8 mouse cellular contexts compared by ENCODE assay signal in genomic region chr11:102394421-102395124, GRCm38 (mm10). TPM values are rescaled to one million over a fixed set of nuclear protein-coding genes. Genes with fewer than 3 reads are reported as not detected.
DNase-seq lines count a peak whose midpoint lies in the region; ATAC-seq and TF ChIP-seq lines count a peak whose summit lies in the region.

No protein-coding gene starts in this region.

- no peaks in the 10 kb centered on the region for H3K36me3 ChIP-seq in embryonic facial prominence, embryonic 14.5 days (ENCODE audit: control insufficient read depth, insufficient read depth, low read length)
- H3K36me3 ChIP-seq in intestine, postnatal 0 days (ENCODE audit: control insufficient read depth, insufficient read depth), result no peaks in the 10 kb centered on the region

- H3K27me3 ChIP-seq in embryonic facial prominence, embryonic 14.5 days (replicated peaks; ENCODE audit: control insufficient read depth, insufficient read depth, low read length), result peaks cover 26% of the 10 kb centered on the region
- H3K27me3 ChIP-seq in intestine, postnatal 0 days (replicated peaks; ENCODE audit: control insufficient read depth, insufficient read depth, low read length), result peaks cover 13% of the 10 kb centered on the region

- WGBS in embryonic facial prominence, embryonic 14.5 days, result 69% methylated on average over 9 of the region's 9 CpGs
- WGBS in intestine, postnatal 0 days, result 69% methylated on average over 9 of the region's 9 CpGs

- no peak for ATAC-seq in embryonic facial prominence, embryonic 14.5 days (ENCODE audit: low read depth)
- peak; percentile 37; the same call in 1 of the 2 replicates for ATAC-seq in intestine, postnatal 0 days

- H3K27ac ChIP-seq in embryonic facial prominence, embryonic 14.5 days (replicated peaks; ENCODE audit: low read depth, low read length), result no peak overlapping the region
- H3K27ac ChIP-seq in intestine, postnatal 0 days (ENCODE audit: low read depth, low read length), result no peak overlapping the region

- H3K9ac ChIP-seq in embryonic facial prominence, embryonic 14.5 days (ENCODE audit: low read depth, low read length), result no peak overlapping the region
- H3K9ac ChIP-seq in intestine, postnatal 0 days (ENCODE audit: low read depth, low read length), result no peak overlapping the region

- peak overlapping the region; percentile 82 for H3K4me2 ChIP-seq in embryonic facial prominence, embryonic 14.5 days (ENCODE audit: low read depth, low read length)
- no peak overlapping the region; the same call in 1 of the 2 replicates for H3K4me2 ChIP-seq in intestine, postnatal 0 days (replicated peaks; ENCODE audit: low read depth)

- peak overlapping the region; percentile 44; the same call in 1 of the 2 replicates for H3K4me3 ChIP-seq in embryonic facial prominence, embryonic 14.5 days (ENCODE audit: low read depth, low read length)
- H3K4me3 ChIP-seq in intestine, postnatal 0 days (ENCODE audit: low read depth, low read length), result no peak overlapping the region

- peak; percentile 71 to 87 for DNase-seq in adrenal gland, adult (ENCODE audit: inconsistent age in 2 of 2, low spot score in 1 of 2)
- DNase-seq in adrenal gland, adult 8-10 months, result no peak
- peak; percentile 64 for DNase-seq in NIH3T3 (ENCODE audit: low read depth)
- no peak for DNase-seq in embryonic facial prominence, embryonic 14.5 days (ENCODE audit: low spot score)
- DNase-seq in embryo, embryonic 10 days (ENCODE audit: low spot score), result no peak
- DNase-seq in heart, postnatal 4 days, result no peak
- DNase-seq in gastrocnemius, adult 18-20 months (ENCODE audit: low spot score), result no peak

- no peaks in the 10 kb centered on the region for H3K9me3 ChIP-seq in embryonic facial prominence, embryonic 14.5 days (ENCODE audit: control insufficient read depth, low read length)
- H3K9me3 ChIP-seq in intestine, postnatal 0 days (ENCODE audit: control insufficient read depth), result no peaks in the 10 kb centered on the region

- H3K4me1 ChIP-seq in embryonic facial prominence, embryonic 14.5 days (ENCODE audit: control insufficient read depth, insufficient read depth, low read length), result peaks cover 15% of the 10 kb centered on the region
- peaks cover 12% of the 10 kb centered on the region for H3K4me1 ChIP-seq in intestine, postnatal 0 days (replicated peaks; ENCODE audit: control insufficient read depth, insufficient read depth, low read length)

- no peak for TF ChIP-seq CTCF in intestine, postnatal 0 days (IDR thresholded peaks at IDR 0.05; ENCODE audit: low read depth)

RNA-seq across cellular contexts. Expression of gene Rundc3a, which starts 1.4 kb away (rescaled TPM):
- total RNA-seq in adrenal gland, adult 8-10 months (2022), result 10 to 100 TPM; 53.9 to 83.9 (median 77.5) TPM
- 7.1 and 7.8 TPM in 2 replicates for polyA plus RNA-seq in embryonic facial prominence, embryonic 14.5 days (2014; fragmentation: Nextera tagmentation; extraction: Ambion mirVana)
- 5.2 and 5.3 TPM in 2 replicates for polyA plus RNA-seq in intestine, postnatal 0 days (2015; fragmentation: Nextera tagmentation; extraction: Ambion mirVana)
- 1 to 10 TPM in 1 of 2 experiments, under 1 TPM in 1; 0.50 to 1.9 TPM for total RNA-seq in heart, postnatal 4 days (2021)
- total RNA-seq in gastrocnemius, adult 18-20 months (2021), result not detected

RNA-seq across cellular contexts. Expression of gene Slc25a39, which starts 13.2 kb away (rescaled TPM):
- total RNA-seq in adrenal gland, adult 8-10 months (2022), result 100 to 1,000 TPM; 343 to 469 (median 379) TPM
- polyA plus RNA-seq in embryonic facial prominence, embryonic 14.5 days (2014; fragmentation: Nextera tagmentation; extraction: Ambion mirVana), result 190 and 194 TPM in 2 replicates
- 283 and 296 TPM in 2 replicates for polyA plus RNA-seq in intestine, postnatal 0 days (2015; fragmentation: Nextera tagmentation; extraction: Ambion mirVana)
- total RNA-seq in heart, postnatal 4 days (2021), result 100 to 1,000 TPM; 161 to 165 TPM
- total RNA-seq in gastrocnemius, adult 18-20 months (2021), result 10 to 100 TPM; 61.2 to 62.0 TPM

RNA-seq across cellular contexts. Expression of gene Slc4a1, which starts 28.6 kb away (rescaled TPM):
- total RNA-seq in adrenal gland, adult 8-10 months (2022), result under 1 TPM; 0.06 to 0.70 (median 0.31) TPM
- polyA plus RNA-seq in embryonic facial prominence, embryonic 14.5 days (2014; fragmentation: Nextera tagmentation; extraction: Ambion mirVana), result 6.0 and 6.8 TPM in 2 replicates
- 0.29 and 0.34 TPM in 2 replicates for polyA plus RNA-seq in intestine, postnatal 0 days (2015; fragmentation: Nextera tagmentation; extraction: Ambion mirVana)
- 10 to 100 TPM in 1 of 2 experiments, 1 to 10 TPM in 1; 7.2 to 22.1 TPM for total RNA-seq in heart, postnatal 4 days (2021)
- total RNA-seq in gastrocnemius, adult 18-20 months (2021), result under 1 TPM in 1 of 2 experiments, not detected in 1; 0.07 TPM

RNA-seq across cellular contexts. Expression of gene Grn, which starts 35.5 kb away (rescaled TPM):
- total RNA-seq in adrenal gland, adult 8-10 months (2022), result 100 to 1,000 TPM; 171 to 220 (median 202) TPM
- polyA plus RNA-seq in embryonic facial prominence, embryonic 14.5 days (2014; fragmentation: Nextera tagmentation; extraction: Ambion mirVana), result 121 and 129 TPM in 2 replicates
- polyA plus RNA-seq in intestine, postnatal 0 days (2015; fragmentation: Nextera tagmentation; extraction: Ambion mirVana), result 339 and 382 TPM in 2 replicates
- 100 to 1,000 TPM; 141 to 144 TPM for total RNA-seq in heart, postnatal 4 days (2021)
- total RNA-seq in gastrocnemius, adult 18-20 months (2021), result 10 to 100 TPM; 17.1 to 20.7 TPM

RNA-seq across cellular contexts. Expression of gene Fam171a2, which starts 52.9 kb away (rescaled TPM):
- total RNA-seq in adrenal gland, adult 8-10 months (2022), result 1 to 10 TPM; 3.8 to 6.2 (median 5.0) TPM
- polyA plus RNA-seq in embryonic facial prominence, embryonic 14.5 days (2014; fragmentation: Nextera tagmentation; extraction: Ambion mirVana), result 6.8 and 10.7 TPM in 2 replicates
- 1.7 and 1.8 TPM in 2 replicates for polyA plus RNA-seq in intestine, postnatal 0 days (2015; fragmentation: Nextera tagmentation; extraction: Ambion mirVana)
- total RNA-seq in heart, postnatal 4 days (2021), result 10 to 100 TPM; 30.2 to 30.5 TPM
- total RNA-seq in gastrocnemius, adult 18-20 months (2021), result 1 to 10 TPM in 1 of 2 experiments, under 1 TPM in 1; 0.62 to 1.1 TPM

Comparison
In these comparisons a context has a peak if more than half of its experiments do, and no peak if none do; other contexts are left out.
1. DNase-seq: peak in adrenal gland, adult (2 of 2) and NIH3T3 (single experiment); none in adrenal gland, adult 8-10 months (single experiment), embryonic facial prominence, embryonic 14.5 days (single experiment), embryo, embryonic 10 days (single experiment), heart, postnatal 4 days (single experiment) and gastrocnemius, adult 18-20 months (single experiment).
2. RNA of gene Rundc3a, which starts 1.4 kb away (total RNA-seq): 53.9 to 83.9 TPM in adrenal gland, adult 8-10 months; 0.50 to 1.9 TPM in heart, postnatal 4 days and not detected in gastrocnemius, adult 18-20 months; every median in the first group is over 10 times any median in the second.
3. RNA of gene Slc4a1, which starts 28.6 kb away (total RNA-seq): 7.2 to 22.1 TPM in heart, postnatal 4 days; 0.06 to 0.70 TPM in adrenal gland, adult 8-10 months and 0.07 TPM in gastrocnemius, adult 18-20 months; every median in the first group is over 4 times any median in the second.